Mouse (Mus musculus) ES-Bruce4 (cell line): ENCODE results near the gene Ppm1a.

Experiments used
- CTCF ChIP-seq: IDR thresholded peaks from one replicate; pipeline ENCODE4 v1.8.1; 2011; ENCODE audit warnings: low read depth, low read length
- EP300 ChIP-seq: IDR thresholded peaks from 2 replicates; pipeline ENCODE4 v1.6.1; 2011; ENCODE audit warnings: low read depth, low read length; ENCODE audit not compliant: insufficient read depth

GRCm38 (mm10) chr12:72809798-72810197 is 52.5 kb downstream of the Ppm1a start:
- TF ChIP-seq CTCF (no peak), EP300 (no peak)
